Mouse (Mus musculus) embryonic facial prominence, embryonic 14.5 days (tissue): ENCODE measurements at regions not wholly inside any gene's neighbourhood (a gene's known extent, or its start where the extent isn't known, plus 50 kb on each side); places are given as distances from the start of the nearest gene placed in this dataset.
"Not testable (repeated sequence)": the region's sequence is repeated elsewhere in the genome, so short reads cannot be mapped to it uniquely, and the experiment has no call there.

Source experiments
- ATAC-seq: fragments of 200-750 bp; cut with Nextera tagmentation; 2 replicates; pipeline ENCODE4 v1.8.0; 2017; ENCODE audit warnings: low read depth, moderate number of reproducible peaks, moderate TSS enrichment
- DNase-seq: peaks from one replicate; pipeline ENCODE4 v3.0.0-alpha.2; 2015; ENCODE audit warnings: low spot score
- H3K27ac ChIP-seq: fragments of 300-500 bp; sonication (generic); replicated peaks from 2 replicates; pipeline ENCODE4 v1.5.1; 2014; ENCODE audit warnings: low read depth, mild to moderate bottlenecking, low read length, moderate library complexity
- H3K27me3 ChIP-seq: fragments of 300-500 bp; sonication (generic); replicated peaks from 2 replicates; pipeline ENCODE4 v1.6.1; 2014; ENCODE audit warnings: low read length; ENCODE audit not compliant: control insufficient read depth, insufficient read depth
- H3K36me3 ChIP-seq: fragments of 300-500 bp; sonication (generic); 2 replicates; pipeline ENCODE4 v1.6.1; 2014; ENCODE audit warnings: low read length, mixed read lengths; ENCODE audit not compliant: control insufficient read depth, insufficient read depth
- H3K4me1 ChIP-seq: fragments of 300-500 bp; sonication (generic); 2 replicates; pipeline ENCODE4 v1.6.1; 2014; ENCODE audit warnings: antibody characterized with exemption, low read length; ENCODE audit not compliant: control insufficient read depth, insufficient read depth
- H3K4me2 ChIP-seq: fragments of 300-500 bp; sonication (generic); 2 replicates; pipeline ENCODE4 v1.6.1; 2014; ENCODE audit warnings: low read depth, mild to moderate bottlenecking, low read length, moderate library complexity, mixed read lengths
- H3K4me3 ChIP-seq: fragments of 300-500 bp; sonication (generic); 2 replicates; pipeline ENCODE4 v1.5.1; 2014; ENCODE audit warnings: low read depth, mild to moderate bottlenecking, low read length
- H3K9ac ChIP-seq: fragments of 300-500 bp; sonication (generic); 2 replicates; pipeline ENCODE4 v1.6.1; 2014; ENCODE audit warnings: low read depth, mild to moderate bottlenecking, low read length, moderate library complexity, mixed read lengths
- H3K9me3 ChIP-seq: fragments of 300-500 bp; sonication (generic); 2 replicates; pipeline ENCODE4 v1.6.1; 2016; ENCODE audit warnings: low read length; ENCODE audit not compliant: control insufficient read depth
- WGBS: fragments of 180-500 bp; shearing (Covaris S2); extraction: QIAGEN DNeasy Blood & Tissue Kit; methylation state at CpG from one replicate; pipeline ENCODE4 v1.1.7; 2014; 5-methylcytosine and 5-hydroxymethylcytosine counted together

GRCm38 (mm10) chr16:15368383-15369163 lies 51.3 kb downstream of the Gm21897 start:
- H3K9me3 ChIP-seq: no peaks in the 10 kb centered on the region
- H3K27me3 ChIP-seq: no peaks in the 10 kb centered on the region
- no peak overlapping the region for H3K4me3 ChIP-seq
- H3K27ac ChIP-seq: no peak overlapping the region
- ATAC-seq (no peak), DNase-seq (no peak)
- WGBS: 75% methylated on average over 4 of the region's 4 CpGs
- no peaks in the 10 kb centered on the region for H3K36me3 ChIP-seq
- no peak overlapping the region for H3K4me2 ChIP-seq
- H3K9ac ChIP-seq: no peak overlapping the region
- H3K4me1 ChIP-seq: no peaks in the 10 kb centered on the region

DNA sequence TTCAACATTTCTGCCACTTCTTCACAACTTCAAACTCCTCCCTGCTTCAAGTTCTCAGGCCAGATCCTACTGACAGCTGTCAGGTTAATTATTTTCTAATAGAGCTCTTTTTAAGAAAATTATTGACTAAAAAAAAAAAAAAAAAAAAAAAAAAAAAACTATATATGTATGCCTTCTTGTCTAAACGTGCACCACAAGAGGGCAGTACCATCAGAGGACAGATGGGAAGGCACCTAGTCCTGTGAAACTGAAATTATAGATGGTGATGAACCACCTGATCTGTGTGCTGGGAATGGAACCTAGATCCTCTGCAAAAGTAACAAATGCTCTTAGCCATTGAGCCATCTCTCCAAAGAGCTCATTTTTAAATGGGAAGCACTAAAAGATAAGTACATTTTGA lies 55.6 kb downstream of the Gm21897 start:
- Histone ChIP-seq H3K9ac (no peak overlapping the region), H3K9me3 (no peaks in the 10 kb centered on the region), H3K4me2 (no peak overlapping the region), H3K27ac (no peak overlapping the region), H3K4me3 (no peak overlapping the region), H3K36me3 (no peaks in the 10 kb centered on the region), H3K27me3 (no peaks in the 10 kb centered on the region), H3K4me1 (no peaks in the 10 kb centered on the region)
- ATAC-seq (no peak), DNase-seq (no peak)
- whole genome bisulfite sequencing: 7% methylated on average over 1 of the region's 1 CpGs

GRCm38 (mm10) chr16:15373961-15374360 lies 56.7 kb downstream of the Gm21897 start:
- no peak for ATAC-seq
- 88% methylated on average over 1 of the region's 1 CpGs for WGBS
- H3K9me3 ChIP-seq: no peaks in the 10 kb centered on the region

DNA sequence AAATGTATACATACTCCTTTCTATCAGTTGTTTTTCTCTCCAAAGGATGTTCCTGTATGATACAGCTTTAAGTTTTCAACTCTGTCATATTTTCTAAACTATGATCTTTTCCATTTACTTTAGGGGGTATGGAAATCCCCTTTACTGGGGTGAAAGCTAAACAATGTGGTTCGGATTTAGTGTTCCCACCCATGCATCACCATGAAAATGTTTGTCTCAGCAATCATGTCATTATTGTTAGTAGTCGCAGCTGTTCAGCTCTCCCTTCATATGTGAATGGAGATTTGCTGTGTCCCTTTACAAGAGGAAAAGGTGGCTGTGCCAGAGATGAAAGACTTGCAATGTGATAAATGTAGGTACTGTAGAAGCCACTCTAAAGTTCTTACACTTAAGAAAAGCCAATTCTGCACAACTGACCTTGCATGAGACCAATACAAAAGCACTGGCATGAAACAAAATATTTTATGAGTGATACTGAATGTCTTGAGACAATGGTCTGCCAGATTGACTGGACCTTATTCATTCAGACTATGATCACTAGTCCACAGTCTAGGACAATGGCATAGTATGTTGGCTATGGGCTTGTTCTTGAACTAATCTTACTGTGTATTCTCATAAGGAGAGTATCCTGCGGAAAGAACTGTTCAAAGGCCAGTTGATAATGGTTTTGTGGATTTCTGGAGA lies 68.4 kb downstream of the Gm21897 start:
- H3K9ac ChIP-seq: no peak overlapping the region
- DNase-seq: peak; percentile 15

More at GRCm38 (mm10) chr16:15373961-15374360, 56.7 kb downstream of the Gm21897 start:
- no peaks in the 10 kb centered on the region for H3K27me3 ChIP-seq
- H3K4me1 ChIP-seq: no peaks in the 10 kb centered on the region
- no peak overlapping the region for H3K4me3 ChIP-seq
- DNase-seq: no peak
- H3K4me2 ChIP-seq: no peak overlapping the region
- H3K9ac ChIP-seq: no peak overlapping the region
- no peak overlapping the region for H3K27ac ChIP-seq
- H3K36me3 ChIP-seq: no peaks in the 10 kb centered on the region

DNA sequence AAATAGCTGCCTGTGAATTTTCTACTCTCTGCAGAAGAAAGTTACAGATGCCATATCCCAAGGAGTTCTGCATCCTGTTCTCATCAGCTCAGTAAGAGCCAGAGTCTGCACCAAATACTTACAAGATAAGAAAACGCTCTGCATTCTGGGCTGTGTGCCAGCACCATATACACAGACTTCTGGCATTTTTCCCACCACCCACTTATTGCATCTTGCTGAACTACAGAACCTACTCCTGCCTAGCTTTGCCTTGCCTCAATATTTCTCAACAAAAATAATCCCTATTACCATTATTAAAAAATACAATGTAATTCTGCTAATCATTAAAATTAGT lies 69.0 kb downstream of the Gm21897 start:
- DNase-seq: peak; percentile 93

More for the DNA sequence above, 68.4 kb downstream of the Gm21897 start:
- Histone ChIP-seq H3K4me2 (no peak overlapping the region), H3K4me3 (no peak overlapping the region), H3K36me3 (no peaks in the 10 kb centered on the region), H3K27ac (peak overlapping the region; percentile 46; the same call in 1 of the 2 replicates), H3K27me3 (no peaks in the 10 kb centered on the region), H3K9me3 (no peaks in the 10 kb centered on the region), H3K4me1 (peaks cover 5% of the 10 kb centered on the region; the same call in 1 of the 2 replicates)
- no peak for ATAC-seq
- WGBS: 43% methylated on average over 3 of the region's 3 CpGs

DNA sequence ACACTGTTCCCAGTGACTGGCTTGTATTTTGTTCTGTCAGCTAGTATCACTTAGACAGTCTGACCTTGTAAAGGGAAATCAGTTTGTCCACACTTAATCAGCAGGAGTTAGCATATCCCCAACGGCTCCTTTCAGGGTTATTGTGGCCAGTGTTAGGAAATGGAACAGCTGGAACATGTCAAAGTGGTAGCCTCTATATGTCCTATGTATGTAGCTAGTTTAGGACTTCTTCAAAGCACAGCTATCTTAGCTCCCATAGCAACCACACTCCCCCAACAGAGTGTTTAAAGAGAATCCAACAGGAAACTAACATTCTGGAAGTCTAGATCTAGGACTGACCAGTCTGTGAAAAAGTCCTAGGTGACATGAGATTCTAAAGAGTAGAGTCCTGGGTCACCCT lies 72.6 kb downstream of the Gm21897 start:
- ATAC-seq (no peak), DNase-seq (no peak)
- Histone ChIP-seq H3K4me2 (no peak overlapping the region), H3K9me3 (no peaks in the 10 kb centered on the region), H3K4me1 (peaks cover 5% of the 10 kb centered on the region; the same call in 1 of the 2 replicates), H3K9ac (no peak overlapping the region), H3K4me3 (no peak overlapping the region), H3K36me3 (no peaks in the 10 kb centered on the region), H3K27me3 (no peaks in the 10 kb centered on the region), H3K27ac (no peak overlapping the region)
- WGBS: 75% methylated on average over 1 of the region's 1 CpGs

More for the DNA sequence above, 69.0 kb downstream of the Gm21897 start:
- no peaks in the 10 kb centered on the region for H3K9me3 ChIP-seq
- ATAC-seq: no peak
- no peaks in the 10 kb centered on the region for H3K27me3 ChIP-seq
- peak overlapping the region; percentile 46; the same call in 1 of the 2 replicates for H3K27ac ChIP-seq
- H3K36me3 ChIP-seq: no peaks in the 10 kb centered on the region
- no peak overlapping the region for H3K9ac ChIP-seq
- H3K4me2 ChIP-seq: no peak overlapping the region
- H3K4me1 ChIP-seq: peaks cover 5% of the 10 kb centered on the region; the same call in 1 of the 2 replicates
- H3K4me3 ChIP-seq: no peak overlapping the region
- 11% methylated on average over 1 of the region's 1 CpGs for WGBS

DNA sequence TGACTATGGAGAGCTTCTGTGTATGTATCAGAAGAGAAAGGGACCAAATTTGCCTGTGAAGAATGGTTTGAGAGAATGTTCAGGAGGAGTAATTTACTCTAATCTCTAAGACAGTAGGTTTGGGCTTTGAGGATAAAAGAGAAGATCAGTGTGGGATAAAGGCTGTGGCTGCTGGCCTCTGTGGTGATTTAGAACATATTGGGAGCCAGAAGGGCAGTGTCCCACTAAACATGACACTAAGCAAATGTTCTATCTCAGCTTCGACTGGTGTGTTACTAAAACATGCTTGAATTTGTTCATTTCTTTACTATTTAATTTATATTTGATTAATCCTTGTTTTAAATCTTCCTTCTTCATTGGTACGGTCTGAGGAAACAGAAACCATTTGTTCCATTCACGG lies 113.1 kb downstream of the Gm21897 start:
- Histone ChIP-seq H3K27ac (no peak overlapping the region), H3K4me3 (no peak overlapping the region), H3K9me3 (no peaks in the 10 kb centered on the region), H3K9ac (no peak overlapping the region), H3K4me1 (no peaks in the 10 kb centered on the region), H3K27me3 (no peaks in the 10 kb centered on the region), H3K4me2 (no peak overlapping the region), H3K36me3 (no peaks in the 10 kb centered on the region)
- DNase-seq (no peak), ATAC-seq (no peak)
- WGBS: 72% methylated on average over 3 of the region's 3 CpGs

DNA sequence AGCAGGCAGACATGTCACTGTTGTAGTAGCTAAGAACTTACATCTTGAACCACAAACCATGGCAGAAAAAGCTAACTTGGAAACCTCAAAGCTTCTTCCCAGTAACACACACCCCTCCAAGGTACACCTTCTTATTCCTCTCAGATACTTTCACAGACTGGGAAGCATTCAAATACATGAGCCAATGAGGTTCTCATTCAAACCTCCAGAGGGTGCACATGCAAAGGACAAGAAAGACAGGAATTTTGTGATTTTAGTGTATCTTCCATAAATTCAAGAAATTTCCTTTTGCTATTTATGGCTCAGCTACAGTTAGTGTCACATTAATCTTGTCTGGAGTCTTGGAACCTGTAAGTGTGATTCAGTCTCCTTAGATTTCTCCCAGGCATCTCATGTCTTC lies 115.4 kb downstream of the Gm21897 start:
- H3K9me3 ChIP-seq: no peaks in the 10 kb centered on the region
- H3K27ac ChIP-seq: no peak overlapping the region
- no peak overlapping the region for H3K9ac ChIP-seq
- no peak for ATAC-seq
- no peak overlapping the region for H3K4me3 ChIP-seq
- H3K27me3 ChIP-seq: no peaks in the 10 kb centered on the region
- no peak overlapping the region for H3K4me2 ChIP-seq
- no peaks in the 10 kb centered on the region for H3K36me3 ChIP-seq
- no peaks in the 10 kb centered on the region for H3K4me1 ChIP-seq
- no peak for DNase-seq

GRCm38 (mm10) chr16:15462856-15463255 lies 145.6 kb downstream of the Gm21897 start:
- H3K27ac ChIP-seq, H3K4me1 ChIP-seq, H3K9me3 ChIP-seq, H3K4me3 ChIP-seq, H3K27me3 ChIP-seq, H3K9ac ChIP-seq, H3K4me2 ChIP-seq, ATAC-seq, H3K36me3 ChIP-seq, DNase-seq: not testable (repeated sequence)
